Mouse (Mus musculus): ENCODE measurements at regions not wholly inside any gene's neighbourhood (a gene's known extent, or its start where the extent isn't known, plus 50 kb on each side); places are given as distances from the start of the nearest gene placed in this dataset.

DNA sequence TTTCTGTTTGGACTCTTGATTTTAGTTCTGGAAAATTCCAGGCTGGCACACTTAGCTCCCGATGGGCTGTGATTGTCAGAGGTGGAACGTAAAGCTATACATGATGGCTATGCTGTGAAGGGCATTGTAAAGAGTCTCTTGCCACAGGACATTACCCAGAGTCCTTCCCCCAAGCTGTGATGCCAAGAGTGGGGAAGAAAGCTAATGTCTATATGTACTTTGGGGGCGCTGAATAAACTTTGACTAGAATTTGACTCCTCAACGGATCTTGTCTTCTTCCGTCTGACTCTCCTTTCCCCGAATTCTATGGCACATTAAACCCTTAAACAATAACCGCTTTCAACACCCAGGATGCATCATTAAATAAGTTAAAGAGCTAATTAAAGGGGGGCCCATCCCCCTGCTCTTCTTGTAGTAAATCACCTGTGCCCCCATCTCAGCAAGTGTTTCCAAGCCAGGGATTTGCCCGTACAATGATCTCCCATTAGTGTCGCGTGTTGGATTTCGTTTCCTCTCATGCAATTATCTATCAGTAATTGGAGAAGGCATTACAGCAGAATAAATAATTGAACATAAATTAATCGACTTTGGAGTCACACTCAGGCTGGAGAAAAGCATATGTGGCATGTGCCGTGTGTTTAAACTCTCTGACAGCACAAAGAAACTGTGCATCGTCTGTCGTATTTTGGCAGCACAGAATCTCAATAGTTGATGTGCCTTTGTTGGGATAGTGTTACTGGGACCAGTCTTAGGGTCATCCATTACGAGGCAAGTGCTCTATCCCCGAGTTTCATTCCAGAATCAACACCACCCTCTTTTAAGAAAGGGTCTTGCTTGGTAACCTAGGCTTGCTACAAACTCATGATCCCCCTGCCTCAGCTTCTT, 343.9 kb downstream of the Nucb2 start:
- intact Hi-C loops (cut with DNase I), result no loop called here

DNA sequence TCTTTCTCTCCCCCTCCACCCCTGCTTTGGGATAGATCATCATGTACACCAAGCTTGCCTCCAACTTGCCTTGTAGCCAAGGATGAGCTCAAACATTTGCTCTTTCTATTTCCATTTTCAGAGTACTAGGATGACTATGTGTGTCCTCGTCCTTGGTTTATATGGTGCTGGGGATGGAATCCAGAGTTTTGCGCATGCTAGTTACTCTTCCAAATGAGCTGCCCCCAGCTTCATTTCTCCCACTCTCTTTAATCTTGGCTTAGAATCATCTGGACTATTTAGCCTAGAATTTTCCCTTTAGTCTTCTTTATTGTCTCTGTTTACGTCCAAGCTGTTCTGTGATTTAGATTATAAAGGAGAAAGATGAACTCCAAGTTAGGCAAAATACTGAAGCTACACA, 349.2 kb downstream of the Nucb2 start:
- intact Hi-C loops (cut with DNase I), result no loop called here

DNA sequence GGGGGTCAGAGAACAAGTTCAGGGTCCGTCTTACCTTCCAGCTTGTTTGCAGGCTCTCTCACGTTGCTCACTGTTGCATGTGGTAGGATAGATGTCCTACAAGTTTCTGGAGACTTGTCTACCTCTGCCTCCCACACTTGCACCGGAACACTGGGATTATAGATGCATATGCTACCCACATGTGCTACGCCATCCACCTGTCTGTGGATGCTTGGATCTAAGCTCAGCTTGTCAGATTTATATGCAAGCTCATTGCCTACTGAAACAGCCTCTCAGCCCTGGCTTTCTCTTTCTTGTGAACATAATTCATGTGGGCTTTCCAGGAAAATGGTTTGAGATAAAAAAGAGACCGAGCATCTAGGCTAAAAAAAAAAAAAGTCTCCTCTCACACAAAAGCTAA, 353.0 kb downstream of the Nucb2 start:
- intact Hi-C loops (cut with DNase I), result no loop called here

DNA sequence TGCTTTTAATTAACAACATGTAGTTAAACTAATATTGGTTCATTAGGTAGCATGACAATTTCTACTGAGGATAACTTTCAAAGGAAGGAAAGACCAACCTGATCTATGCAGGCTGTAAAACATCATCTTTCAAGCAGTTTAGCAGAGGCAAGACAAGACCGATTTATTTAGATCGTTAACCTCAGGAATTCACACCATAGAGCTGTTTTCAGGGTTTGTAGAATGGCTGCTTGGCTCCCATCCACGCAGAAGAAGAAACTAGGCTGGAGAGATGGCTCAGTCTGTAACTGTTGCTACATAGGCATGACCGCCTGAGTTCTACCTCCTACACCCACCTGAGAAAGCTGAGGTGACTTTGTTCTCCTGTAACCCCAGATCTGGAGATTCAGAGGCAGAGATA, 353.6 kb downstream of the Nucb2 start:
- intact Hi-C loops (cut with DNase I), result no loop called here

DNA sequence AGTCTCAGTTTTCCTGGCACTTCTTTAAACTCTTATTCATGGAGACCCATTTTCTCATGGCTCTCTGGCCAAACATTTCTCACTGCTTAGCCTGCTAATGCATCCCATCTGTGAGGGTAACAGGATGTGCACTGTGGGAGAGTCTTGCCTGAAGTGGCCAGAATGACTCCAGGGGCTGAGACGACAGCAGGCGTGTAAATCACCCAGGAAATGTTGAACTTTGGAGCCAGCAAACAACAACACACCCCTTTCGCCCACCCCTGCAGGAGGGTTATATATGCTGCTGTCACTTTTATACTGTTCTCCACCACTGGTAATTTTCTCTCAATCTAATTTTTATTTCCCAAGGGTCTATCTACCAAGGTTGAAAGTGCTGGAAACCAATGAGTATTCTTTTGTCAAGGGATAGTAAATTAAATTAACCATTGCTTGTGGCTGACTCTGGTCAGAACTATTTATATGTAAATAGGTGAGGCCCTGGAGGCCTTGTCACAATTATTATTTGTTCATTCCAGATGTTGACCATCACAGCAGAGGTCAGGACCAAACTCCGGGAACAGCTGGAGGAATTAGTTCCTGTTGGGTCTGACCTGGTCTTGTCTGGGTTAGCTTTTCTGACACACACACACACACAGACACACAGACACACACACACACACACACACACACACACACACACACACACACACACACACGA, 378.2 kb downstream of the Nucb2 start:
- intact Hi-C loops (cut with DNase I), result no loop called here

DNA sequence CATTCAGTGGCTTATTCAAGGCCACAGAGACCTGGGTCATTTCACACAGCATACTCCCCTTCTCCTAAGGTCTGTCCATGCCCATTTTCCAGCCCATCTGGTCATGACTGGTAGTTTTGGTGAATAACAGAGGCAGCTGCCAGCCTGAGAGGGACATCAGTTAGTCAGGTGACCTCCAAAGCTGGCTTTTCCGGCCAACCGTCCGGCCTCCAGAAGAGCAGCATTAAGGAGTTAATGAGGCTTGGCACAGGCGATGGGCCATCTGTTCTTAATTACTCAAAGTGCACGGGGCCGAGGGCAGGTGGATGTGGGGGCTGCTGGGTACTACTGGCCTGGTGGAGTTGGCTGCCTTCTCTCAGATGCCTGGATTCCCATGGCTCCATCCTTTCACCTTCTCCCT, 389.7 kb downstream of the Nucb2 start:
- intact Hi-C loops (cut with DNase I), result no loop called here

DNA sequence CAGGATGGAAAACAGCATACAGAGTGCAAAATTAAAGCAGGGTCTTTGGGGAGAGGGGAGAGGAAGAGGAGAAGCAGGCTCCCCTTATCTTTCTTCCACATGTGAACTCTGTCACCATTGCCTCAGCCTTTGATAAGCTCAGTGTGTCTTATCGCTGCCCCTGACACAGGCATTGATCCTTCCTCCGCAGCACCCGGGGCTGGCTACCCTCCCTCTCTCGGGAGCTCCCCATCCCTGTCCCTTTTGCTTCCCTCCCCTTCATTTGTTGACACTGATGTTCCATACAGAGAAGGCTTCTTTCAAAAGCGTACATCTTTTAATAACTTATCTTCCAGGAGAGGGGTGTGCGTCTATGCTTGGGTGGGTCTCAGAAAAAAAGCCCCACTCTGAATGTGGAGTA, 411.6 kb downstream of the Nucb2 start:
- intact Hi-C loops (cut with DNase I), result no loop called here

DNA sequence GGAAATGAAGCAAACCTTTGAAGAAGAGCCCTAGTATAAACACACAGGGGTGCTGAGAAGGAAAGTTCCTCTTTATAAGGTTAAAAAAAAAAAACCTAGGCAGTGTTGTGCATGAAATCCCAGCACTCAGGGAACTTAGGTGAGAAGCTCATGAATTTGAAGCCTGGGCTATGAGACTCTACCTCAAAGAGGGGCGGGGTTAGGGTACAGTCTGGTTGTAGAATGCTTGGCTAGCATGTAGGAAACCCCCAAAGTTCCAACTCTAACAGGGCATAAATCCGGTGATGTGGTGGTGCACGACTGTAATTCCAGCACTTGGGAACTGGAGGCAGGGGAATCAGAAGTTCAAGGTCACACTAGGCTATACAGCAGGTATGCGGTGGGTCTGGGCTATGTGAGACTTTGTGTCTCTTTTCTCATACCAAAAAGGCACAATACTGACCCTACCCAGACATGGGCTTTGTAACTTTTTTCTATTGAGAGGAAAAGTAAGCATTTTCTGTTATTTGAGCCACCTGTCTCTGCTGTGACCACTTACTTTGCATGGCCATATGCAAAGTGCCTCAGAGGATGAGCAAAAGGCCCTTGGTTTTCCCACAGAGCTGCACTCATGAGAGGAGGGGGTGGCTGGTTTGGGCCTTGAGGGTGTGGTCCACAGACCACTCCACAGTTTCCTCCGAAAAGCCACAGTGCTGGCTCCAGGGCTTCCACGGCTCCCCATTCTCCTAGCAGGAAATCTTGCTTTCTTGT, 413.9 kb downstream of the Nucb2 start:
- intact Hi-C loops (cut with DNase I), result no loop called here

DNA sequence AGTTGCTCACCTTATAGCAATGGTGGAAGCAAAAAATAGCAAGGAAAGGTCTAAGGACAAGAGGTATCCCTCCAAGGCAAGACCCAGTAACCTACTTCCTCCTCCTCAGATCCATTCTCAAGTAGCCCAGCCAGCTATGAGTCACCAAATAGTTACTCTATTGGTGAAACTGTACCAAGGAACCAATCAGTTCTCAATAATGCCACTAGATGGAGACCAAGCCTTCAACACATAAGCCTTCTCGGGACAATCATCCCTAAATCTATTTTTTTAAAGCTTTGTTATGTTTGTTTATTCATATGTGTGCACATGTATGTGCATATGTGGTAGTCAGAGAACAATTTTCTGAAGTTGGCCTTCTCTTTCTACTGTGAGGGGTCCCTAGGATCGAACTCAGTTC, 434.3 kb upstream of the Xylt1 start:
- intact Hi-C loops (cut with DNase I), result no loop called here

DNA sequence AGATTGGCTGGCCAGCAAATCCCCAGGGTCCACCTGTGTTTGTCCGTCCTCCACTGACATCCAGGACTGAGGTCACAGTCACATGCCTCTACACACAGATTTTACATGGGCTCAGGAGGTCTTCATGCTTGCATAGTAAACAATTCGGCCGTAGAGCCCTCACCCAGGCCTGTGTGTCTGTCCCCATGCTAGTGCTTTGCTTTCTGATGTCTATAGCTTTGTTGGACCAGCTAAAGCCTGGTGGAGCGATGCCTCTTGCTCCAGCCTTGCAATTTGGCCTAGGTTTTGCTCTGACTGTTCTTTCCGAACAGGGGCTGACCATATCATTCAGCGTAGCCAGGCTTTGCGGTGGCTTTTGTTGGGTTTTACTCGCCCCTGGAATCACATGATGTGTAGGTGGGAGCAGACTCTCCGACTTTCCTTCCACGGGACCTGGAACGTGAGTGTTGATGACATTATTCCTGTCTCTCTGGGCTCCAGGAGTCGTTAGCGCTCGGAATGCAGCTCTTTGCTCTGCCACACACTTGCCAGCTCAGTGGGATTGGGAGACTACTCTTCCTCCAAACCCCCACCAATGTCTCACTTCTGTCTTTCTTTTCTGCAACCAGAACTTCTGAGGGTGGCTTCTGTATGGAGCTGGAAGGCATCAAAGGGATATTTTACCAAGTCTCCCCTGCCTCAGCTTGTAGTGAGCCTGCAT, 421.4 kb upstream of the Xylt1 start:
- intact Hi-C loops (cut with DNase I), result no loop called here

DNA sequence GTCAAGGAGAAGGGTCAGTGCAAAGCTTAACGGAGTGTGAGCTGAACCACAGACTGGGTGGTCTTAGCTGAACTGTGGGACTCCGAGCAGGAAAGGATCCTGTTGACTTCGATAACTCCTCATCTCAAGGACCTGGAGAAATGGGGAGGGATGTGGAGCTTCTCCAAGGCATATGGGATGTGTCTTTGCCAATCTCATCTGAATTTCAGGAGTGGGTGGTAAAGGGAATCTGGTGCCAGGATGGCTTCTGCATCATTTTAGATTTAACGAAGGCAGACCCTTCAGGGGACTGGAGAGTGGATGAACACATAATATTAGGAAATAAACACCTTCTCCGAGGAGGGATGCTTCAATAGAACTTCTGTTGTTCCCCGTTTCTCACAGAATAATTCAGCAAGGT, 416.9 kb upstream of the Xylt1 start:
- intact Hi-C loops (cut with DNase I), result no loop called here

DNA sequence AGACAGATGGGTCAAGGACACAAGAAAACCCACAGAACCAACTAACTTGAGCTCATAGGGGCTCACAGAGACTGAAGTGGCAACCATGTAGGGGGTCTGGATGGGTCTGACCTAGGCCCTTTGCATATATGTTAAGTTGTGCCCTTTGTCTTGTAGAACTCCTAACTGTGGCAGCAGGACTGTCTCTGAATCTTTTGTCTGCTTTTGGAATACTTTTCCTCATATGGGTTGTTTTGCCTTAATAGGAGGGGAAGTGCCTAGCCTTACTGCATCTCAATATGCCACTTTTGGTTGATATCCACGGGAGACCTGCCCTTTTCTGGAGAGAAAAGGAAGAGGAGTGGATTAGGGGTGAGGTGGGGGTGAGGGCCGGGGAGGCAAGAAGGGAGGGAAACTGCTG, 389.4 kb upstream of the Xylt1 start:
- intact Hi-C loops (cut with DNase I), result no loop called here

DNA sequence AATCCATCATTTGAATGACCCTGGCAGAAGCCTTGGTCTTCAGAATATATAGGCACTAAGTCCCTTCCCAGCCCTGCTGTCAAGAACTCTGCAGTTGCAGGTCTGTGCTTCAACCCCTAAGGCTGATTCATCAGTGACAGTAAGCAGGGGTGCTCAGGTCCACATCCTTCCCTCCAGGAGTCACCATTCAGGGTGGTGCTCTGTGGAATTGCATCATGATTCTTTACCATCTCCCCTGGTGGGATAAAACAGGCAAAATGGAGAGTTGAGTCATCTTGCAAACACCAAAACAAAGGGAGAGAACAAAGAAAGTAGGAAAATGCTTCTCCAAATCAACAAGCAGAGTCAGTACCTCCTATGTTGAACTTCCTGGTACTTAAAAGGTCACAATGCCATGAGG, 388.6 kb upstream of the Xylt1 start:
- intact Hi-C loops (cut with DNase I), result no loop called here

DNA sequence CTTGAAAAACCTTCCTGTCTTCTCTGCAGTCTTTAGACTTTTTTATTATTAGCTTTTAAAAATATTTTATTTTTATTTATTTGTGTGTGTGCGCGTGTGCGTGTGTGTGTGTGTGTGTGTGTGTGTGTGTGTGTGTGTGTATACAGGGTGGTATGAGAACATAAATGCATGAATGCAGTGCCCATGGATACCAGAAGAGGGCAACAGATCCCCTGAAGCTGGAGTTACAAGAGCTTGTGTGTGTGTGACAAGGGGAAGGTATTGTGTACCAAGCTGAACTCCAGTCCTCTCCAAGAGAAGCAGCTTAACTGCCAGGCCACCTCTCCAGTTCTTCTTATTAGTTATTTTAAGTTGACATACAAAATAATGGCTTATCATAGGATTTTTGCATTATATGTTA, 385.0 kb upstream of the Xylt1 start:
- intact Hi-C loops (cut with DNase I), result no loop called here

DNA sequence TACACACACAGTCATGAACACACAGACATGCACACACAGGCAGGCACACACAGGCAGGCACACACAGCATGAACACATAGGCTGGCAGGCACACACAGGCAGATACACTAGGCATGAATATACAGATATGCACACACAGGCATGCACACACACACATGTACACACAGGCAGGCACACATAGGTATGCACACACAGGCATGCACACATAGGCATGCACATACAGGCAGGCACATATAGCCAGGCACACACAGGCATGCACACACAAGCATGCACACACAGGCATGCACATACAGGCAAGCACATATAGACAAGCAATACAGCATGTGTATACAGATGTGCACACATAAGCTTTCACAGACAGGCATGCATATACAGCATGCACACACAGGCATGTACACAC, 377.6 kb upstream of the Xylt1 start:
- intact Hi-C loops (cut with DNase I), result no loop called here

DNA sequence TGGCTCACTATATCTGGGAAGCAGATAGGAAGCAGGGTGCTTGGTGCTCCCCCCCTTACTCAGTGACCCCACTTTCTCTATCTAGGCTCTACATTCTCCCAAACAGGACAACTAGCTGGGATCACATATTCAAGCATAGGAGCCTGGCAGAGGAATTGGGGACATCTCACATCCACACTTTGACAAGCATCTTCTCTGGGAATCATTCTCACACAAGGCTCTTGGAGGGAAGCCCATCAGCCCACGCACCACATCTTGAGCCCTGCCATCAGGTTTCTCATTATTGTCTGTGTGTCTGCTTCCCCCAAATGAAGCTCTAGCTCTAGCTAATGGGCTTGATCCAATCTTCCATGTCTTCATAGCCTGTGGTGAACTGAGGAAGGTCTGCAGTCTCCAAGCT, 362.4 kb upstream of the Xylt1 start:
- intact Hi-C loops (cut with DNase I), result no loop called here

DNA sequence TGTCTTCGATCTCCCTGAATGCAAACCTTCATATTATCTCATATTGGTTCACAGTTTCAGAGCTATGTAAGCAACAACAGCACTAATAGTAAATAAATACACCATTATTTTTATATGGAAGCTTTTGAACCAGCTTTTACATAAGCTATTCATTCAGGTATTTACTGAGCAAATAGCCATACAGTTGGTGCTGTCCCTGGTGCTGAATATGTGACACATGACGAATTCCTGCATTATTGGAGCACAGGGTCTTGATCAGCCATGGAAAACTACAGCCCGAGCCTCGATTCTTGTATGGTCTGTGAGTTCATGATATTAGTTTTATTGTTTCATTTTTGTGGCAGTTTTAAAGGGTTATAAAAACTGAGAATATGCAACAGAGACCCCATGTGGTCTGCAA, 359.1 kb upstream of the Xylt1 start:
- intact Hi-C loops (cut with DNase I), result no loop called here

DNA sequence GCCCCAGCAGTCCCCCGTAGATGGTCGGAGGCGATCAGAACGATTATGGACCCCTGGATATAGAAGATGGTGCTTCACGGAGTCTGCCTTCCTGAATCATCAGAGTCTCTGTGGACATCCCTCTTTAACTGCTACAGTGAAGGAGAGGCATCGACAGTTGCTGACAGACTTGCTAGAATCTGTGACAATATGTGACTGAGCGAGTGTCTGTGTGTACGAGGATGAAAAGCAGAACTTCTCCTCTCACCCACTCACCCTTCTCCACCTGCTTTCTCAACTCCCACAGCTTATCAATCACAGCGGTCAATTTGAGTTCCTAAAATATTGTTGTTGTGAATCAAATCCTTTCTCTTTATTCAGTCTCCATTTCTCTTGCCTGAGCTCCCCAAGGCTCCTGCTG, 335.9 kb upstream of the Xylt1 start:
- intact Hi-C loops (cut with DNase I), result no loop called here

DNA sequence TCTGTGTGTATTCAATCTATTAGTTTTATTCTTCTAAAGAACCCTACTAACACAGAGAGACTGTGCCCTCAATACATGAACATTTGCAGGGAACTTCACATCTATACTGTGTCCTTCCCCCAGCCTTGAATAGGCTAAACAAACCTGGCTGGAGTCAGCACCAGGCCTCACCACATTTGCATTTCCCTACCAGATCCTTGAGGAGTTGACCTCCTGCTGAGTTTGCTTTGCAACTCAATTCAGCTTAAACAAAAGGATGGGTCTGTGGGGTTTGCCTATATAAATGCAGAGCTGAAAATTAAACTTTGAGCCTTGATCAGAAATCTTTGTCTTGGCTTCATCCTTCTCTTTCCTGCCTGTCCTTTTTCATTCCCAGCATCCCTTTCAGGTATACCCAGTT, 331.5 kb upstream of the Xylt1 start:
- intact Hi-C loops (cut with DNase I), result no loop called here

DNA sequence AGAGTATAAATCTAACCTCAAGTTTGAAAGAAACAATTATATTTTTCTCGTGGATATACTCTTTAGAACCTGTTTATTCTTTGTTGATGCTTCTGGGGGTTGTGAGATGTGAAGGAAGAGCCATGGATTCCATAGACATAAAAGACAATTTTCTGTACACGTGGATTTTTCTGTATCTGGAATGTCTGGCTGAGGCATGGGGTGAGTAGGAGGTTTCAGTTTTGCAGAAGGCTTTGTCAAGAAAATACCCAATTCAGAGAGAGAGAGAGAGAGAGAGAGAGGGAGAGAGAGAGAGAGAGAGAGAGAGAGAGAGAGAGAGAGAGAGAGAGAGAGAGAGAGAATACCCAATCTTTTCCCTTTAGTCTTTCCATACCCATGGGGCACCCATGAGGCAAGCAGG, 315.0 kb upstream of the Xylt1 start:
- intact Hi-C loops (cut with DNase I), result no loop called here

DNA sequence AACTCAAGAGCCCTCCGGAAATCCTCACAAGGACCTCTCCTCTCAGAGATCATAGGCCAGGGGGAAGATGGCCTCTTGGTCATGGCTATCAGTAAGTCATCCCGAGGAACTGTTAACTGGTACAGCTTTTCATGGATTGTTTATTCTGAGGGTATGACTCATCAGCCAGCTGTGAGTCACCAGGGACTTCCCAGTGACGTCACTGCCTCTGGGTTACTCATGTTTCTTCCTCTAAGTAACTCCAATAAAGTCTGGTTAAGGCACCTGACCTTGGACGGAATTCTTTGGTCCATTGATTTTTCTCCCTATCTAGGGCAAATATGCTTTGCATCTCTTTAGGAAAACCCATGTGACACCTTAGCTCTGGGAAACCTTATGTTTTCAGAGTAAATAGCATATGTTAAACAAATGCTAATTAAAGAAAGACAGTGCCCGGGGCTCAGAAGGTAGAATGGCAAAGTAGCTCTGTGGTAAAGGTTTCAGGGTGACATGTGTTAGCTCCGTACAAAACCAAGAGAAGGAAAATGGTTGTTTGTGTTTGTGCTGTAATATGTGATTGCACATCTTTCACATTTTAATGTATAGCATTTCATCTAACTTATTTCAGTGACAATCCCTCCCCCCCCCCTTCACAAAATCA, 289.7 kb upstream of the Xylt1 start:
- intact Hi-C loops (cut with DNase I), result no loop called here
